Mouse (Mus musculus) embryonic facial prominence, embryonic 11.5 days (tissue): ENCODE measurements around the gene Tulp1. TPM values are rescaled to one million over a fixed set of nuclear protein-coding genes. Genes with fewer than 3 reads are reported as not detected.
"Not testable (repeated sequence)": the region's sequence is repeated elsewhere in the genome, so short reads cannot be mapped to it uniquely, and the experiment has no call there.

Source experiments
- ATAC-seq: fragments of 200-750 bp; cut with Nextera tagmentation; replicated peaks from 2 replicates; pipeline ENCODE4 v1.8.0; 2017; ENCODE audit warnings: low read depth; ENCODE audit not compliant: insufficient number of reproducible peaks, low FRiP score, low TSS enrichment
- DNase-seq: peaks from one replicate; pipeline ENCODE4 v3.0.0-alpha.2; 2015; ENCODE audit warnings: low spot score
- H3K27ac ChIP-seq: fragments of 300-500 bp; sonication (generic); replicated peaks from 2 replicates; pipeline ENCODE4 v1.5.1; 2014; ENCODE audit warnings: mild to moderate bottlenecking, low read depth, low read length, control low read depth
- H3K27me3 ChIP-seq: fragments of 300-500 bp; sonication (generic); 2 replicates; pipeline ENCODE4 v1.6.1; 2014; ENCODE audit warnings: mild to moderate bottlenecking, low read length, moderate library complexity, mixed read lengths; ENCODE audit not compliant: control insufficient read depth, insufficient read depth
- H3K36me3 ChIP-seq: fragments of 300-500 bp; sonication (generic); replicated peaks from 2 replicates; pipeline ENCODE4 v1.6.1; 2014; ENCODE audit warnings: low read depth, mild to moderate bottlenecking, low read length, moderate library complexity, mixed read lengths; ENCODE audit not compliant: control insufficient read depth, insufficient read depth
- H3K4me1 ChIP-seq: fragments of 300-500 bp; sonication (generic); 2 replicates; pipeline ENCODE4 v1.6.1; 2014; ENCODE audit warnings: low read length, mixed read lengths; ENCODE audit not compliant: control insufficient read depth, insufficient read depth
- H3K4me2 ChIP-seq: fragments of 300-500 bp; sonication (generic); 2 replicates; pipeline ENCODE4 v1.6.1; 2014; ENCODE audit warnings: low read depth, mild to moderate bottlenecking, control low read depth, low read length, moderate library complexity
- H3K4me3 ChIP-seq: fragments of 300-500 bp; sonication (generic); 2 replicates; pipeline ENCODE4 v1.5.1; 2014; ENCODE audit warnings: low read depth, low read length, control low read depth
- H3K9ac ChIP-seq: fragments of 300-500 bp; sonication (generic); replicated peaks from 2 replicates; pipeline ENCODE4 v1.6.1; 2014; ENCODE audit warnings: mild to moderate bottlenecking, control low read depth, low read length
- H3K9me3 ChIP-seq: fragments of 300-500 bp; sonication (generic); replicated peaks from 2 replicates; pipeline ENCODE4 v1.6.1; 2016; ENCODE audit warnings: mild to moderate bottlenecking, low read length, inconsistent platforms, mixed read lengths; ENCODE audit not compliant: control insufficient read depth
- WGBS: fragments of 180-500 bp; shearing (Covaris S2); extraction: QIAGEN DNeasy Blood & Tissue Kit; methylation state at CpG from one replicate; pipeline ENCODE4 v1.1.7; 2014; 5-methylcytosine and 5-hydroxymethylcytosine counted together
- polyA plus RNA-seq: library from polyadenylated mRNA; unstranded; fragments of >200 nt; fragmentation: Nextera tagmentation; extraction: Ambion mirVana; gene quantifications from 2 replicates; pipeline ENCODE4 v1.2.1, GENCODE M21; 2014

Gene Tulp1
- 3.4 and 3.6 TPM in 2 replicates for polyA plus RNA-seq

DNA sequence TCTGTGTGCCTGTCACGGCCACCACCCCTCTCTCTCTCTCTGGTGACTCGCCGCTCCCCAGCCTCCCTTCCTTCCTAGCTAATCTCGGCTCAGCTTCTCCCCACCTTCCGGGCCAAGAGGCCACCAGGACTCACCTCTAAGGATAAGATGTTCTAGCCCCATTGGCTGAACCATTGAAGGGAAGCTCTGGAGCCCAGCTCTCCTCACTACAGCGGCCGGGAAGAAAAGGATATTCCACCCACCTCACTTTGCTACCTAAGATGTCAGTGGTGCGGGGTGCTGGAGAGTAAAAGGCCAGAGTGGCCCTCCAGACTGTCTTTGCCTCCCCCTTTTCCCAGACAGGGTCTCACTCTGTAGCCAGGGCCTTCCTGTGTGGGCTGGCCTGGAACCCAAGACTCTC, at the start of gene Tulp1:
Gene Tulp1, minus strand, starts transcription at position 101 of the 400 bp plus-strand sequence.
- Histone ChIP-seq H3K27ac (no peak within 1 kb of the TSS), H3K36me3 (no peaks in the 10 kb centered on the region), H3K9ac (peak within 1 kb of the TSS; percentile 50), H3K27me3 (peaks cover 27% of the 10 kb centered on the region), H3K4me1 (peaks cover 6% of the 10 kb centered on the region), H3K9me3 (no peaks in the 10 kb centered on the region), H3K4me3 (peak within 1 kb of the TSS; percentile 33), H3K4me2 (peak within 1 kb of the TSS; percentile 56)
- DNase-seq (no peak), ATAC-seq (no peak)
- WGBS = 21% methylated on average over 8 of the region's 8 CpGs

DNA sequence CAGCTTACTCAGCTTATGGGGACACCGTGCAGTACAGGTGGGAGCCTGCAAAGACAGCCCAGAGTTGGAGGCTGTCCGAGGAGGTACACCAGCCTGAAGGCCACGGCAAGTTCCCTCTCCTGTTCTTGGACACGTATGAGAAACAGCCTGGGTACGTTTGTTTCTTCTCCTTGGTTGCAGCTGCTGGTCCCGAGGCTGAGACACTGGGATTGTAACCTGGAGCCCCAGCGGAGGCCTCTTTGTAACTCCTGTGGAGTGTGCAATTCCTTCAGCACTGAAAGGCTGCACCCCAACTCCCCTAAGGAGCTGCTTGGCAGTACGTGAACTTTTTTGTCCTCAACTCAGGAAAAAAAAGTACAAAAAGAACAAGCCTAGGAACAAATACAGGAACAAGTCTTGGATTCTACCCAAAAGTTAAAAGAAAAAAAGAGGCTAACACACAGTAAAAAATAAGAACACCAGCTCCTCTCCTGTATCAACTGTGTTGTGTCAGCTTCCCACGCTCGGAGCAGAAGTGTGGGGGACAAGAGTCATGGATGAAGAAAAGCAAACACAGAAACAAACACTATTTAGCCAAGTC, 46.4 kb upstream of the Tulp1 start:
- Histone ChIP-seq H3K4me1 (no peaks in the 10 kb centered on the region), H3K4me2 (no peak overlapping the region), H3K4me3 (no peak overlapping the region), H3K27ac (no peak overlapping the region), H3K36me3 (no peaks in the 10 kb centered on the region), H3K27me3 (no peaks in the 10 kb centered on the region), H3K9me3 (no peaks in the 10 kb centered on the region), H3K9ac (no peak overlapping the region)
- ATAC-seq (no peak), DNase-seq (no peak)
- 85% methylated on average over 10 of the region's 10 CpGs for WGBS

DNA sequence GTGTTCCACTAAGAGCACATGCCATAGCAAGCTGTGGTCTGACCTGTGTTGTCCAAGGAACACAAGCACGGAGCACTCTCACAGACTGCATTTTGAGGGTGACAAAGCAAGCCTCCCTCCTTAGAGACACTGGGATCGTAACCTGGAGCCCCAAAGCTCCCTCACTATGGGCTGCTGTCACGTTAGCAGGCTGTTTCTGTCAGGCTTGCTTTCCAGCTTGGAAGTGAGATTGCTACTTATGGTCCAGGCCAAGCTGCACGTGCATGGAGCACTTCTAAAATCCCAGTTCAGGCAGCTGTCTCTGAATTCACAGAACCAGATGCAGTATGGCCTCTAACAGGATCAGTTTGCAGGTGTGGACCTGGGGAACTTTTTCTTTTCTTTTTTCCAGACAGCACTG, 45.7 kb upstream of the Tulp1 start:
- Histone ChIP-seq H3K36me3 (no peaks in the 10 kb centered on the region), H3K27me3 (no peaks in the 10 kb centered on the region), H3K4me1 (no peaks in the 10 kb centered on the region), H3K27ac (no peak overlapping the region), H3K9ac (no peak overlapping the region), H3K9me3 (no peaks in the 10 kb centered on the region), H3K4me2 (no peak overlapping the region), H3K4me3 (no peak overlapping the region)
- DNase-seq (no peak), ATAC-seq (no peak)
- WGBS = 93% methylated on average over 4 of the region's 4 CpGs

DNA sequence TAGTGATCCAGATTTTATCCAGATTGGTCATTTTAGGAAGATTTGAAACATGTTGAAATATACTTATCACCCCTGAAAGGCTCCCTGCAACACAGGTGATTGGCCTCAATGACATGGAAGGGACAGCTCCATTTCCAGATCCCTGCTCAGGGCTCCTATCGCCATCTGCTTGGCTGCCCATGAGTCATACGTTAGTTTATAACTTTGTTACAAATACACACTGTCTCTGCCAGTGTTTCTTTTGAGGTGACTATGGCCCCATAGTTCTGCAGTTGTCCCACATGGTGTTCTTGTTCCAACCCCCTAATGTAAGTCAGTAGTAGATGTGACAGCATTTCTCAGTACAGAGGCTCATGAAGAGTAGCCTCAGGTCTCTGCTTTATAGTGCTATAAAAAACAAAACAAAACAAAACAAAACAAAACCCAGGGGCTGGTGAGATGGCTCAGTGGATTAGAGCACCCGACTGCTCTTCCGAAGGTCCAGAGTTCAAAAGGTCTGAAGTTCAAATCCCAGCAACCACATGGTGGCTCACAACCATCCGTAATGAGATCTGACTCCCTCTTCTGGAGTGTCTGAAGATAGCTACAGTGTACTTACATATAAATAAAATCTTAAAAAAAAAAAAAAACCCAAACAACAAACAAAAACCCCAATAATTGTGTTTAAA, 43.4 kb upstream of the Tulp1 start:
- Histone ChIP-seq H3K36me3 (no peaks in the 10 kb centered on the region; the same call in 1 of the 2 replicates), H3K9me3 (no peaks in the 10 kb centered on the region), H3K27ac (no peak overlapping the region), H3K4me1 (no peaks in the 10 kb centered on the region), H3K9ac (no peak overlapping the region), H3K27me3 (no peaks in the 10 kb centered on the region), H3K4me2 (no peak overlapping the region), H3K4me3 (no peak overlapping the region)
- 74% methylated on average over 5 of the region's 5 CpGs for WGBS
- no peak for ATAC-seq
- no peak for DNase-seq

GRCm38 (mm10) chr17:28407418-28408250, 42.6 kb upstream of the Tulp1 start:
- no peak overlapping the region for H3K9ac ChIP-seq
- no peak overlapping the region for H3K27ac ChIP-seq
- no peak overlapping the region for H3K4me3 ChIP-seq
- H3K4me2 ChIP-seq = no peak overlapping the region
- DNase-seq (peak; percentile 86), ATAC-seq (peak; percentile 56)
- H3K36me3 ChIP-seq = no peaks in the 10 kb centered on the region; the same call in 1 of the 2 replicates
- 51% methylated on average over 15 of the region's 15 CpGs for WGBS
- no peaks in the 10 kb centered on the region for H3K4me1 ChIP-seq
- no peaks in the 10 kb centered on the region for H3K9me3 ChIP-seq
- H3K27me3 ChIP-seq = no peaks in the 10 kb centered on the region

DNA sequence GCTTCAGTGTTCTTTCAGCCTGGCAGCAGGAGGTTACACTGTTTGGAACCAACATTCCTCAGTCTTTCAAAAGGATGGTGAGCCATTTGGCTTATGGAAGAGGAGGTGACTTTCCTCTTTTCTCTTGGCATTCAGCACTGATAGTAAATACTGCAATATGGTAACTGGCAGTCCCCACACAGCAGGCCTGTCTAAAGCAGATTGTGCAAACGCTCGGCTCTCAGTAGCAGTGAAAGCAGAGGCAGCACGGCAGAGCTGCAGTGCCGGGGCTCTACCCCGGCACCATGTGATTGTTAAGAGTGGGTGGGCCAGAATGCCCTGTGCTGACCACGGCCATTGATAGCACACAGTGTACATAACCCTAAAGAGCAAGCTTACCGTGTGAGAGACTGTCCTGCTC, 41.4 kb upstream of the Tulp1 start:
- no peaks in the 10 kb centered on the region; the same call in 1 of the 2 replicates for H3K36me3 ChIP-seq
- ATAC-seq (no peak), DNase-seq (no peak)
- H3K4me1 ChIP-seq = no peaks in the 10 kb centered on the region
- H3K9me3 ChIP-seq = no peaks in the 10 kb centered on the region
- no peak overlapping the region for H3K9ac ChIP-seq
- H3K27ac ChIP-seq = no peak overlapping the region
- 90% methylated on average over 7 of the region's 7 CpGs for WGBS
- no peaks in the 10 kb centered on the region for H3K27me3 ChIP-seq
- H3K4me2 ChIP-seq = no peak overlapping the region
- H3K4me3 ChIP-seq = no peak overlapping the region

GRCm38 (mm10) chr17:28404745-28405144, 39.7 kb upstream of the Tulp1 start:
- H3K27me3 ChIP-seq, H3K4me1 ChIP-seq, H3K4me3 ChIP-seq, ATAC-seq, H3K9me3 ChIP-seq, H3K36me3 ChIP-seq, H3K4me2 ChIP-seq, H3K9ac ChIP-seq, H3K27ac ChIP-seq, DNase-seq: not testable (repeated sequence)
- 95% methylated on average over 2 of the region's 2 CpGs for WGBS

DNA sequence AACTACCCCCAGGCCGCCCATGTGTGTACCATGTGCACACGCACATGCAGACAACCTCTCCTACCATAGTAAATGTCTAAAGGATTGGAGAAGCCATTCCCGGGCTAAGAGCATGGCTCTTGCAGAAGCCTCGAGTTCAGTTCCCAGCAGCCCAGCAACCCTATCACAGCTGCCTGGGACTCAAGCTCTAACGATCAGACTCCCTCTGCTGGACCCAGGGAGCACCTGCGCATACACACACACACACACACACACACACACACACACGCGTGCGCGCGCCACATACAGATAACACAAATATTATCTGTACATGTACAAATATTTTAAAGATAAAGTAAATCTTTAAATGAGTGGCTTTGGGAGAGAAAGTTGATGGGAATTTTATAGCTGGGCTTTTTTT, 39.3 kb upstream of the Tulp1 start:
- H3K9ac ChIP-seq = no peak overlapping the region
- no peaks in the 10 kb centered on the region for H3K27me3 ChIP-seq
- 96% methylated on average over 11 of the region's 11 CpGs for WGBS
- no peak overlapping the region for H3K27ac ChIP-seq
- DNase-seq (no peak), ATAC-seq (no peak)
- H3K4me1 ChIP-seq = no peaks in the 10 kb centered on the region
- no peaks in the 10 kb centered on the region; the same call in 1 of the 2 replicates for H3K36me3 ChIP-seq
- no peak overlapping the region for H3K4me3 ChIP-seq
- H3K9me3 ChIP-seq = no peaks in the 10 kb centered on the region
- no peak overlapping the region for H3K4me2 ChIP-seq
